Mouse (Mus musculus): Measurements from ENCODE around the gene Ubl7.

Ubl7 gene

DNA sequence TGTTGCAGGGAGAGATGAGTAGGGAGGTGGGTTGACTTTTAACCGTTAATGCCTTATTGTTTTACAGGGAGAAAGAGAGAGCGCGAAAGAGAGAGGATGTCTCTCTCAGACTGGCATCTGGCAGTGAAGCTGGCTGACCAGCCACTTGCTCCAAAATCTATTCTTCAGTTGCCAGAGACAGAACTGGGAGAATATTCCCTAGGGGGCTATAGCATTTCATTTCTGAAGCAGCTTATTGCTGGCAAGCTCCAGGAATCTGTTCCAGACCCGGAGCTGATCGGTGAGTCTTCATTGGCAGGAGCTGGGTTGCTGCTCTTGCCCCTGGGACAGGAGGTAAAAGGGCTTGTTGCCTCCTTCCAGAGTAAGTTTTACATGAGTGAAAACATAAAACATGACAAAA, 1.8 kb downstream of the Ubl7 start:
- in situ Hi-C loops (cut with MboI, MseI), result no loop called here

DNA sequence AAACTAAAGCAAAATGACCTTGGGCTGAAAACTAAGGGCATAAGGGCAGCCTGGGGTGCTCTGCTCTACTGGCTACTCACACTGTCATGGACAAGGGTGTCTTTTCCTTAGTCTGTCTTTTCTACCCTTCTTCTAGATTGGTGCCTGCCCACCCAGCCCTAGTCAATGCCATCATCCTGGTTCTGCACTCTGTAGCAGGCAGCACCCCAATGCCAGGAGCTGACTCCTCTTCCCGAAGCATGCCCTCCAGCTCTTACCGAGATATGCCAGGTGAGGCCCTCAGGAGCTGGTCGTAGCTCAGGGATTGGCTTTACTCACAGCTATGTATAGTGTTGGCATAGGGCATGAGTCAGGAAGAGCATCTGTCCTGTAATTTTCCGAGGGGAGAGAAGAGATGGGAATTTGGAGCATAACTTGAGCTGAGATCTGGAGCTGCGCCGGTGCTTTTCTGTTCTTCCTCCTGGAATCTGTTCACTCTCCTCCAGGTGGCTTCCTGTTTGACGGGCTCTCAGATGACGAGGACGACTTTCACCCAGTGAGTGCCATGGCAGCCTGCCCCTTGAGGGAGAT, 10.8 kb downstream of the Ubl7 start:
- in situ Hi-C loops (cut with MboI, MseI), result no loop called here

DNA sequence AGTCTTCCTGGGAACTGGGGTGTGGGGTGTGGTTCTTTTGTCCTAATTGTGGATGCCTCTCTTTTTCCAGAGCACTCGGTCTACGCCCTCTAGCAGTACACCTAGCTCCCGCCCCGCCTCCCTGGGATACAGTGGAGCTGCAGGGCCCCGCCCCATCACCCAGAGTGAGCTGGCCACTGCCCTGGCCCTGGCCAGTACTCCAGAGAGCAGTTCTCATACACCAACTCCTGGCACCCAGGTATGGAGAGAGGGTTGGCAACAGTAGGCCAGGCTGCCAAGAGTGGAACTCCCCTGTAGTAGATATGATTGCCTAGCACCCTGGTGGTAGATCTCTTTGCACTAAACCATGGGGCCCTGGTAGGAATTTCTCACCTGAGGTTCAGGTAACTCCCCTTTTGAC, 11.6 kb downstream of the Ubl7 start:
- in situ Hi-C loops (cut with MboI, MseI), result no loop called here

- in situ Hi-C loops (cut with MboI, MseI), result no loop called here
Measured at GRCm38 (mm10) chr9:57923046-57923445, 12.3 kb downstream of the Ubl7 start.

GRCm38 (mm10) chr9:57931166-57931767, 20.5 kb downstream of the Ubl7 start:
- in situ Hi-C loops (cut with MboI, MseI), result no loop called here

GRCm38 (mm10) chr9:57932253-57932652, 21.5 kb downstream of the Ubl7 start:
- in situ Hi-C loops (cut with MboI, MseI), result no loop called here

DNA sequence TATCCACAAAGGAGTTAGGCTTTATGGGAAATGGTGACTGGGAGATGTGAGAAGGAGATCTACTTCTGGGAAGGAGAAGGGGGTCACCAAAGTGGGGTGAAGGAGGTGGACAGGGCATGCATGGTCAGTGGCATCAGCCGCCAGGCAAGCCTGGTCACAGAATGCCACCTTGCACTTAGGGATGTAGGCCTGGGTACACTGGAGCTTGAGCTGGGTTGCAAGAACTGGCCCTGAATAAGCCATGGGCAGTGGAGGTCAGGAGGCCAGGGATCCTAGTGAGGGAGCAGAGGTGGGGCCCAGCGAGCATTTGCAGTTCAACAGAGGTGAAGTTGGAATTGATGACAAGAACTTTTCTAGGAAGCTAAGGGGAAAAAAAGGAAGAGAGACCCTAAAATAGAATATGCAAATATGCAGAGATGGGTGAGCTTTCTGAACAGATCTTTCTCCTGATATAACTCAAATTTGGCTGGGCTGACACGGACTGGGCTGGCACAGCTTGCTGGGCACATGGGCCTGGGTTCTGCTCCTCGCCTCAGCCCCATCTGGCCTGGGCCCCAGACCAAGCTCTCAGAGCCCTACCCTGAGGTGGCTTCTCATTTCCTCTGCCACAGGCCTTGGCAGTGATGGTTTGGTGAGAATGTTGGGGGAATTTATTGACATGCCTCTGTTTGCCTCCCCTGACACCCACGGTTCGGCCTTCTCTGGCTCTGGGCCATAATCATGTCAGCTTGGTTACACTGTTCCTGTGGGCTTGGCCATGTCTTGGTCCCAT, 22.2 kb downstream of the Ubl7 start:
- in situ Hi-C loops (cut with MboI, MseI), result no loop called here

- in situ Hi-C loops (cut with MboI, MseI), result loop anchor here (5.0 kb wide), 2 partner anchors 56 to 74 kb away; no protein-coding TSS in a partner anchor
Measured at GRCm38 (mm10) chr9:57935683-57936437, 25.1 kb downstream of the Ubl7 start.

GRCm38 (mm10) chr9:57937171-57937570, 26.4 kb downstream of the Ubl7 start:
- in situ Hi-C loops (cut with MboI, MseI), result loop anchor here (5.0 kb wide), 2 partner anchors 55 to 75 kb away; no protein-coding TSS in a partner anchor

DNA sequence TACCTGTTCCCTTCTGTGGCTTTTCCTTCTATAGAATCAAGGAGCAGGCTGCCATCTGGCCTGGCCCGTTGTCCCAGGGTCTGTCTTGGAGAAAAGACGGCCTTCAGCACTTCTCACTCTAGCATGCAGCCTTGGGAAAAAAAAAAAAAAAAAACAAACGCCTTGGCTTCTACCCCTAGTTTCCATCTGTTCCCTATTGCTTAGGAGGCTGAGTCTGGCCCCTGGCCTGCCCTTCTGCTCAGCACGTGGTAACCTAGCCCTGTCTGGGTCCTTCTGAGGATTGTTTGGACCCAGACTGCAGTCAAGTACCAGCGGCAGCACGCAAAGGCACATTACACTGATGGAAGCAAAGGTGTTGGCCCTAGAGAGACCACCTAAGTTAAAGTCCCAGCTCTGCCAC, 26.9 kb downstream of the Ubl7 start:
- in situ Hi-C loops (cut with MboI, MseI), result loop anchor here (5.0 kb wide), 2 partner anchors 55 to 75 kb away; no protein-coding TSS in a partner anchor

DNA sequence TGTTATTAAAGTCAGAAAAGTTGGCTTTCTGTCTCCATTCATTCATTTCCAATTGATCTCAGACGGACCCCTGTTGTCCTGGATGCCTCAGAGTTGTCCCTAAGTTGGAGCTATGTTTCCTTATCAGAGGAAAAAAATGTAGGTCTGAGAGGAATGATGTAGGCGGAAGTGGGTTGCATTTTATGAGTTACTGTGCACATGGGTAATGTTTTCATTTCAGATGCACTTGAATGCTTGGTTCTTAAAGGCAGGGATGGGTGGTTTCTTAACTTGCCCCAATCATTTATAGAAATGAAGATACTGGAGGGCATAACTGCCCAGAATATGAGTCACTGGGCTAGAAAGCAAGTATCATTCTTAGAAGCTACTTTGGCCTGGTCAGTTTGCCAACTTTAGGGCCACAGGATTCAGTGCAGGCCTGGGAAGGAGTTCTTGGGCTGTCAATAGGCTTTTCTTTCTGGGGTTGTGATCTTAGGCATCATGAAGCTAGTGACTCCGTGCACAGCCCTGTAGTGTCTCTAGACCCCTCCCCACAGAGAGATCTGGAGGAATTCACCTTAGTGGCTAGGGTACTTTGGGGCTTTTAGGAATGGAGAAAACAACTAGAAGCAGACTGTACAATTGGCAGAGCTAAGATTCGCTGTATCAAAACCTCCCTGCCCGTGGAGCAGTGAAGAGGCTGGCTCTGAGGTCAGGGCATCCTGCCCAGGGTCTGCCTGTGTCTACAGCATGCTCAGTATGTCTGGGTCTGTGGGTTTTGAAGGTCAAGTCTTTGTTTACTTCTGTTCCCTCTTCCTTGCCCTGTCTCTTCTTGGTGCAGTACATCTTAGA, 27.7 kb downstream of the Ubl7 start:
- in situ Hi-C loops (cut with MboI, MseI), result loop anchor here (5.0 kb wide), 2 partner anchors 54 to 76 kb away; no protein-coding TSS in a partner anchor

DNA sequence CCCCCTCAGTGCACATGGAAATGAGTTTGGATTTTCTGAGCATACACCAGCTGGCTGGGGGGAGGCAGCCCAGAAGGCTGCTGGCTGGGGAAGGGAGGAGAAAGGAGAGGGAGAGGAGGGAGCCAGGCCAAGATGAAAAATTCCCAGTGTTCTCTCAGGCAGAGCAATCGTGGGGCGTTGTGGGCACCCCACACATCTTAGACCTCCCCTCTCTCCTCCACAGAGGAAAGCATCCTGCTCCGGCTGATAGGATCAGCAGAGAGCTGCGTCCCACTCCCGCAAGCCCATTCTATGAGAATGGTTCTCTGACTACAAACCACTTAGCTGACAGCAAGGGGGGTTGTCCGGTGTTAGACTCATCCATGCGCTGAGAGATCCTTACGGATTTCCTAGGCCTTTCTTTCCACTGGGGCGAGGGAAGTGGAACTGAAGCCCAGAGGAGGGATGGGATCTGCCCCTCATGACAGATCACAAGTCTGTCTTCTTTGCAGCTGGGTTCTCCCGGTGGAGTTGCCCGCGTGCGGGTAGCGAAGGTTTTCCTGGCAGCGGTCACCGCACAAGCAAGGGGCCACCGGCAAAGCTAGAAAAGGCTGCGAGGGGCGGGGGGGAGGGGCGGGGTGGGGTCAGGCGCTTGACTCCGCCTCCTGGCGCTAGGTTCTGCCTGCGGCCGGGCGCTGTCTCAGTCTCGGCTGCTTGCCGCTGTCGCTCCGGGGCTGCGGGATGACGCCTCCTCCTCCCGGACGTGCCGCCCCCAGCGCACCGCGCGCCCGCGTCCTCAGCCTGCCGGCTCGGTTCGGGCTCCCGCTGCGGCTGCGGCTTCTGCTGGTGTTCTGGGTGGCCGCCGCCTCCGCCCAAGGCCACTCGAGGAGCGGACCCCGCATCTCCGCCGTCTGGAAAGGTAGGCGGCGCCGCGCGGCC, 28.9 kb downstream of the Ubl7 start, which contains the start of gene Sema7a:
Sema7a (plus strand) TSS at position 682 of the 918 bp plus-strand sequence.
- in situ Hi-C loops (cut with MboI, MseI), result loop anchor here (5.0 kb wide), 2 partner anchors 53 to 77 kb away; no protein-coding TSS in a partner anchor

GRCm38 (mm10) chr9:57940349-57940794, 29.6 kb downstream of the Ubl7 start:
- in situ Hi-C loops (cut with MboI, MseI), result no loop called here

DNA sequence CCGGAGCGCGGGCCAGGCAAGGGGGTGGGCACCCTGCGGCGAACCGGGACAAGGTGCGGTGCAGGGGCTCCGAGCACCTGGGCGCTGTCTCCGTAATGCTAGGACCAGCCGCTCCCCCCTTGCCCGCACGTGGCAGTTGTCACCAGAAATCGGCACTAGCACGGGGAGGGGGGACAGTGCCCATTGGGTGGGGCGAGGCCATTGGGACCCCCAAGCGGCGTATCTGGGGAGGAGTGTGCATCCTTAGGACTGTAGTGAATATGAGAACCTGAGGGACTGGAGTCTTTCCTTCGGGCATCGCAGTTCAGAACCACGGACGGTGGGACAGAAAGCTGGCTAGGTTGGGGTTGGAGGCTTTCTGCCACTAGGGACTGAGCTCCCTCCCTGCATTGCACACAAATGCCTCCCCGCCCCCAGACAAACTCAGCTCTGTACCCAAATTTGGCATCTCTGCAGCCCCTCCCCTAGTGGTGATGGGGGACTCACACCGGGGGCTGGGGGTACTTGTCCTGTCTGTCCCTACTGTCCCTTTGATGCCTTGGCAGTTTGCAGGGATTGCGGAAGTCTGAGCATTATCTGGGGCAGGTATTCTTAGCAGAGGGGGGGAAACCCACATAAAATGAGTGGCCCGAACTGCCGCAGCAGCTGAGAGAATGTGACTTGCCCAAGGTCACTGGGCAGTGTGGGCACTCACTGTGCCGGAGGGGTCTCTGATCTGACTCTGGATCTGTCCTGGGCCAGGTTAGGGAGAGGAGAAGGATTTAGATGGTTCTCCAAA, 30.3 kb downstream of the Ubl7 start:
- in situ Hi-C loops (cut with MboI, MseI), result no loop called here

DNA sequence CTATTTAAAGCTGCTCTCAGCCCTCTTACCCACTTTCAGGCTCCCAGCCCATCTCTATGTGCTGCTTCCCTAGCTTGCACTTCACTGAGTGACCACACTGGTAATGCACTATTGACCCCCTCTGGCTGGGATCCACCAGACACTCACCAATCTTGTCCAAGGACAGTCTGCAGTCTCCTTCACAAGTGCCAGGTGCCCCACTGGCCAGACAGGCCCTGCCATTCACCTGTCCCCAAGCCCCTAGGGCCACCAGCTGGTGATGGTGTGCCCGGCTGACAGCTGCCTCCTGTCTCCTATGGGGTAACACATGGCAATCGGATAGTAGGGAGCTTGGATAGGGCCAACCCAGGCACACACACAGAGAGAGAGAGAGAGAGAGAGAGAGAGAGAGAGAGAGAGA, 31.3 kb downstream of the Ubl7 start:
- in situ Hi-C loops (cut with MboI, MseI), result no loop called here

GRCm38 (mm10) chr9:57943067-57943466, 32.3 kb downstream of the Ubl7 start:
- in situ Hi-C loops (cut with MboI, MseI), result no loop called here

GRCm38 (mm10) chr9:57944572-57944971, 33.8 kb downstream of the Ubl7 start:
- in situ Hi-C loops (cut with MboI, MseI), result no loop called here

- in situ Hi-C loops (cut with MboI, MseI), result no loop called here
Measured at GRCm38 (mm10) chr9:57945771-57946616, 35.2 kb downstream of the Ubl7 start.
